Mouse (Mus musculus) kidney, adult 11 months (tissue): Measurements from ENCODE around the gene Fanca.
"Not testable (repeated sequence)": the region's sequence is repeated elsewhere in the genome, so short reads cannot be mapped to it uniquely, and the experiment has no call there.

Source experiments
- DNase-seq: peaks from one replicate; pipeline ENCODE4 v3.0.0; 2022

Fanca gene

GRCm38 (mm10) chr8:123257593-123257992 is 60.8 kb downstream of the Fanca start:
- not testable (repeated sequence) for DNase-seq

DNA sequence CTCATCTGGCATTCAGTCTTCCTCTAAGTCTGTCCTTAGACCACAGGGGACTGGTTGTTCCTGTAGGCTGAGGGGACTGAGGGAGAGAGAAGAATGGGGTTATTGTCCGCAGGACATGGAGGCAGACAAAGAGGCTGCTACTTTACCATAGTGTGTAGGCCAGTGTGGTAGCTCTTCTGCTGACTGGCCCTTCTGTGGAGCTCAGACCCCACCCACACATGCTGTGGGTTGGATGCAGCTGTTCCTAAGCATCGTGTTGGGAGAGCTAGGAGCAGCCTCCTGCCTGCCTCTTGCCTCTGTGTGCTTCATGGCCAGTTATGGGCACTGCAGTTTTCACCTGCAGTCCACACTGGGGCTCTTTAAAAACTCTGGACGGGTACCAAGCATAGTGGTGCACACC is 61.3 kb downstream of the Fanca start:
- DNase-seq, result no peak

DNA sequence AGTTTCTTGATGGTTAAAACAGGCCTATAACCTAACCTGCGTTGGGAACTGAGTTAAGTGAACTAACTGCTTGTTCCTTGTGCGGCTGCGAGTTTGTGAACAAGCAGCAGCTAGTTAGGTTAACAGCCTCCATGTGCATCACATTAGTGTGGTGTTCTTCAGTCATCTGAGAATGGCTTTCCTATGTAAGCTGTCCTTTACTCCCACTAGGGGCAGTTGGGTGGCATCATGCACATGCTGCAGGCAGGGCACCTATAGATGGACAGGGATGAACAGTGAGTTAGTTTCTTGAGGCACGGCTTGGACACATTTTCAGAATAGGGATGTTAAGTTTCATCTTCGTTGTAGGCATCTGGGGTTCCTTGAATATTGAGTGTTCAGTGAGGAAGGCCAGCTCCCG is 63.2 kb downstream of the Fanca start:
- DNase-seq, result no peak

GRCm38 (mm10) chr8:123254099-123254885 is 64.1 kb downstream of the Fanca start, which contains the start of the genes Zfp276 and Vps9d1:
Zfp276 (plus strand) TSS chr8:123254195.
Vps9d1 (minus strand) TSS chr8:123254348.
- DNase-seq, result peak; percentile 69

DNA sequence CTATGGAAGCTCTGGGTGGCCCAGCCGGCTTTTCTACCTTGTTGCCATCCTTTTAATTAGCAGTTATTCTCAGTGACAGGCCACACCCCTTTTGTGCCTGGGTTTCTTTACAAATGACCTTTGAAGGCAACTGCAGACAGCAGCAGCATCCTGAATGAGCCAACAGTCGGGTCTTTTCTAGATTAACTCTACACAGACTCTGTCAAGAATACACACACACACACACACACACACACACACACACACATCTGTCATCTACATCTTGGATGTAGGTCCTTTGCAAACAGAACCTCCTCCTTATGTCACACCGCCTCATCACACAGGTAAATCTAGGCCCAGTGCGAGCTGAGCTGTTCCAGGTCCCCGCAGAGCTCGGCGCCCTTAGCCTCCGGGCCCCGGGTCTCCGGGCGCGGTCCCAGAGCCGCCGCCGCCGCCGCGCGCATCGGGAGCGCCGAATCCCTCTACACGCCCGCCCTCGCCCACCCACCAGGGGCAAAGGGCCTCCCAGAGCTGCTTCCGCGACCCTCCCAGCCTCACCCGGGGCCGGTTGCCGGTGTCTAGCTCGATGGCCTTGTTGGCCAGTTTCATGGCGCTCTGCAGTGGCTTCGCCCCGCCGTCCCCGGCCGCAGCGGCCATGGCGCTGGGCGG is 64.8 kb downstream of the Fanca start:
- DNase-seq, result no peak

DNA sequence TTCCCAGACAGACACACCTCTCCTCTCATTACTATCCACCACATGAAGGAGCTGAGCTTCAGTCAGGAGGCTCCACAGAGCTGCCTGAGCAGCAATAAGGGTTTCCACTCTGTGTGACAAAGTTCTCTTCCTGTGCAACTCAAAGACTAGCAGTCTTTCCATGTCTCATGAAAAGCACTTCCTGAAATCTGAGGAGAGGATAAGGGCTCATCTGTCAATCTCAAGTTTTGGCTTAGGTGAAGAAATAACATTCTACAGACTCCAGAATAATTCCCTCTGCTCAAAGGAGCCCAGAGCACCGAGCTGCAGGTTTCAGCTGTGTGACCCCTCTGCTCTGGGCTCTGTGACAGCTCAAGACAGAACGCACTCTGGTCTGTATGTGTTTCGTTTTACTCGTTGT is 65.5 kb downstream of the Fanca start:
- no peak for DNase-seq

DNA sequence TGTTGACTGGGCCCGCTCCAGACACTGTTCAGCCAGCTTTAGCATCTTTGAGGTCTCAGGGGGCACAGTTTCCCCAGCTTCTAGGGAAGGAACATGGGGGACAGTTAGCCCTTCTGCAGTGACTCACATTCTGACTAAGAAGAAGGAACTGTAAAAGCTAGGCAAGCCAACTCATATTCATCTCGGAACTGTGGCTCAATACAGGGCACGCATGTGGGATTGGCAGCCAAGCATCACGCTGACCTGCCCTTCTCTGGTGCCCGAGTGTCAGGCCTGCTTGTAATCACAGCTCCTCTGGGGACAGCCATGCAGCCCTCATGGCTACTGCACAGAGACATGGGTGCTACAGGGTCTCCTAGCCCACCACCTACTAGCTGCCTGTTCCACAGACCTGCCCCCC is 67.4 kb downstream of the Fanca start:
- no peak for DNase-seq

DNA sequence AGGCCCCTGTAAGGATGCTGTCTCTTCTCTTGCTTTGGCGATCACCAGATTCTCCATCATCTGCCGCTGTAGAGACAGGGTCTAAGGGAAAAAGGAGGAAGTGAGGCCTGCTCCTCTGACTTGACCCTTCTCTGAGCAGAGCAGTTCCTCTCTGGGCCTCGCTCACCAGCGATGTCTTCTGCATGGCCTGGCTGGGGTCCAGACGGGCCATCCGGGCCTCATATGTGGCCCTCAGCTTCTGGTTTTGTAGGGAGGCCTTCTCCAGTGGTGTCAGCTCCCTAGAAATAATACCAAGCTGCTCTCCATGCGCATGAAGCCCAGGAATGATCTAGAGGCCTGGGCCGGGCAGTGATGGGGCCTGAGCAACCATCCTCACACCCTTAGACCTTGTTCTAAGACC is 69.8 kb downstream of the Fanca start:
- DNase-seq, result no peak

DNA sequence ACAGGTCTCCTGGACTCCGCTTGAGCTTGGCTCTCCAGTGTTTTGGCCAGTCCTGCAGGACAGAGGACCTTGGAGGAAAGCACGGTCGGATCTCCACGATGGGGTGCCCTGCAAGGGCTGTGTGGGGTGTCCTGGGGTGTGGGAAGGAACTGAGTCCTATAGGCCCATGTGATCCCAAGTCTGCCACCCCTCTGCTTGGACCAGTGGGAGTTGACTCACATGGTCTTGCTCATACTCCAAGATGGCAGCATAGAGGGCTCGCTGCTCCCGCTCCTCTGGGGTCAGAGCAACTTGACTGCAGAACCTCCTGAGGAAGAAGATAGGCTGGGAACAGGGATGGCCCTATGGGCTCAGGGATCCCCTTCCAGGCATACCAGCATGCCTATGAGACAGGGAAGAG is 70.6 kb downstream of the Fanca start:
- DNase-seq, result no peak

DNA sequence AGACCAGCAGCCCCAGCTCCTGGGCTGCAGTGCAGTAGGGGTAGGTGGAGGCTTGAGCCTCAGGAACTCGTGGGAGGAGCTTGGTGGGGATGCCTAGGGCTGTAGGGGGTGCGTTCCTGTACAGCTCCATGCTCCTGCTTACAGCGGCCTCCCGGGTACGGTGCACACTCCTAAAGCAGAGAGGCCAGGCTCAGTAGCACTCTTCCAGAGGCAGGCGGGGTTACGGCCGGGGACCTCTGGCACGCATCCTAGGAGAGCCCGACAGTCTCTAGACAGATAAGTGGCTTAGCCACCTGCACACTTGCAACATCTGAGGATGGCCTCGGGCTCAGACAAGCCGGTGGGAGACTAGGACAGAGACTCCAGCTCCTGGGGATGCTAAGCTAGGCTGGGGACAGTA is 72.8 kb downstream of the Fanca start:
- DNase-seq, result no peak

GRCm38 (mm10) chr8:123244382-123244781 is 74.0 kb downstream of the Fanca start:
- peak; percentile 76 for DNase-seq

GRCm38 (mm10) chr8:123243053-123243452 is 75.3 kb downstream of the Fanca start:
- no peak for DNase-seq

- DNase-seq, result no peak
Measured at GRCm38 (mm10) chr8:123242107-123242923, 76.1 kb downstream of the Fanca start.

- no peak for DNase-seq
Measured at GRCm38 (mm10) chr8:123239398-123239797, 79.0 kb downstream of the Fanca start.

GRCm38 (mm10) chr8:123235520-123236497 is 82.6 kb downstream of the Fanca start, which contains the start of gene Spata2l:
Spata2l (minus strand) TSS chr8:123236233.
- peak; percentile 96 for DNase-seq

DNA sequence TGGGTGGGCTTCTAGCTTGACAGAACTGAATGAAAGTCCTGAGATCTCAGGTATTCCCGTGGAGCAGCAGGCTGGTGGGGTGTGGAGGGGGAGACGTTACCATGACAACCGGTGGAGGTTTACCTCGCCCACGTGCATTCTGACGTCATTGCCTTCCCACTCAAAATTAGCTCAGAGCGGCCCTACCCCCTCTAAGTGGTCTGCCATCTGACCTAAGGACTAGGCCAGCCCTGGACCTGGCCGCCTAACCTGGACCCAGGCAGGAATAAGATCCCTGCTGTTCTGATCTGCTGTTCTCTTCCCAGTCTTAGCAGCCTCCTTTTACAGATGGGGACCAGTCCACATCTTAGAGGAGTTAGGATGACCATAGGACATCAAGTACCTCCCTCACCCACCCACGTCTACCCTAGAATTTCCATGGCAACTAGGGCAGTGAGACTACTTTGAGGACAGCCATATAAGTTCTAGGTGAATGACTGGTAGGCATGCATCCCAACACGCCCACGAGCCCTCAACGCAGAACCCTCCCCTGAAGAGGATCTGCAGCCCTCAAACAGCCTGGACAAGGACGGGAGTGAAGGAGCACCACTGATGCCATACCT is 83.4 kb downstream of the Fanca start:
- no peak for DNase-seq

GRCm38 (mm10) chr8:123233760-123234159 is 84.6 kb downstream of the Fanca start:
- no peak for DNase-seq

- DNase-seq, result no peak
Measured at GRCm38 (mm10) chr8:123233300-123233699, 85.1 kb downstream of the Fanca start.

DNA sequence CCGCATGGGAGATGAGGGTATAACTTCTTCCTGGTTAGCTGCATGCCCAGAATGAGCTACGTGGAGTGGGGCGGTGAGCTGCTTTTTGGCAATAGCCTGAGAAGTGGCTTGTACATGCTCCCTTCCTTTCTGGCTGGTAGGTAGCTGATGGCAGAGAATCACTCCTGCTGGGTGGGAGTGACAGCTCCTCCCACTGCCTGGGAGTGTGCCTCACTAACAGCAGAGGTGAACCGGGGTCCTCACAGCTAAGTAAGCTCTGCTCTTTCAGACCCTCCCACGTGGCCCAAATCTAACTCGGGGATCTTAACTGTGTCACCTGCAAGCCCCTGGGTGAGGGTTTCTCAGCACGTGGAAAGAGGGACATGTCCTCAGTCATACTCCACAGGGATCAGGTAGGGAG is 85.8 kb downstream of the Fanca start:
- no peak for DNase-seq

DNA sequence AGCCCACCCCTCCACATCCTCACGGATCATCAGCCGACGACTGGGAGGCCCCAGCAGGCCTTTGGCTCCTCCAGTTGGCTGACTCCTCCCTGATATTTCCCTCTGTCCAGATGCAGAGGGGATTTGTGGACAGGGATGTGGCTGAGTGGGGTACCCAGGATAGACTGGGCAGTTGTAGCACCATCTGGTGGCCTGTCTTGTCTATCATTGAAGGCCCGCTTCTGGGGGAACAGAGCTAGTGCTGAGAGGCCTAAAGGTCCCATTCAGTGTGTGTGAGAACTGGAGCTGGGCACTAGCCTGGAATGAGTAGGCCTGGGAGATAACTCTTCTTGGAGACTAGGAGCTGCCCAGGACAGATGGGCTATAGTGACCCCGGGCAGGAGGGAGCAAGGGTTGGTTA is 86.6 kb downstream of the Fanca start:
- DNase-seq, result no peak

DNA sequence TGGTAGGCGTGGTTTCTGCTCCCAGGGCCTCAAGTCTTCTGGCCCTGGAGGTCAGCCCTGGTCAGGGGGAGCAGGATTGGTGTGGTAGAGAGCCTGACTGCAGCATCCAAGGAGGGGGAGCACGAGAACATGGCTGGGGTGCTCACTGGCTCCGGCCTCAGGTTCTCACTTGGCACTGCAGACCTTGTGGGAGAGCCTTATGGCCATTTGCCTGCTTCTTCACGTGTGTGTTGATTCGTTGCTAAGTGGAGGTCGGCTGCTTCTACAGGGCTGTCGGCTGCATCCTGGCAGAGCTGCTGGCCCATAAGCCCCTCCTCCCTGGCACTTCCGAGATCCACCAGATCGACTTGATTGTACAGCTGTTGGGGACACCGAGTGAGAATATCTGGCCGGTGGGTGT is 88.0 kb downstream of the Fanca start:
- DNase-seq, result not testable (repeated sequence)

DNA sequence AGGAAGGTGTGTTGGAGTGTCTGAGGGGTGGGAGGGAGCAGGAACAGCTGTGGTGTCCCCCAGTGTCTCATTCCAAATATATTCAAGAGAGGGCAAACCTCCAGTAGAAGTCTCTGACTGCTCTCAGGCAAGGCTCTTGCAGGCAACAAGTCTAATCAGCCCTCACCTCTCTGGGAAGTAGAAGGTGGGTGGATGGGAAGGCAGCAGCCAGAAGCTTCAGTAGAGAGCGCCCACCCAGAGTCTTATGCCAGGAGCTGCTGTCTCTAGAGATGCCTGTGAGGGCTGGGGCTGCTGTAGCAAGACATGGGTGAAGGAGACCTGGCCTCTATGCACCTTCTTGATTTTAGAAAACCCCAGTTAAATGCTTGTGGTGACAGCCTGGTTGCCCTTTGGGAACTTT is 90.0 kb downstream of the Fanca start:
- no peak for DNase-seq
